Mouse (Mus musculus) urinary bladder, postnatal 25 days (tissue): ENCODE measurements around the gene Cracr2b.

Source experiments
- DNase-seq: peaks from one replicate; pipeline ENCODE4 v3.0.0; 2022; ENCODE audit warnings: low spot score

Cracr2b gene

DNA sequence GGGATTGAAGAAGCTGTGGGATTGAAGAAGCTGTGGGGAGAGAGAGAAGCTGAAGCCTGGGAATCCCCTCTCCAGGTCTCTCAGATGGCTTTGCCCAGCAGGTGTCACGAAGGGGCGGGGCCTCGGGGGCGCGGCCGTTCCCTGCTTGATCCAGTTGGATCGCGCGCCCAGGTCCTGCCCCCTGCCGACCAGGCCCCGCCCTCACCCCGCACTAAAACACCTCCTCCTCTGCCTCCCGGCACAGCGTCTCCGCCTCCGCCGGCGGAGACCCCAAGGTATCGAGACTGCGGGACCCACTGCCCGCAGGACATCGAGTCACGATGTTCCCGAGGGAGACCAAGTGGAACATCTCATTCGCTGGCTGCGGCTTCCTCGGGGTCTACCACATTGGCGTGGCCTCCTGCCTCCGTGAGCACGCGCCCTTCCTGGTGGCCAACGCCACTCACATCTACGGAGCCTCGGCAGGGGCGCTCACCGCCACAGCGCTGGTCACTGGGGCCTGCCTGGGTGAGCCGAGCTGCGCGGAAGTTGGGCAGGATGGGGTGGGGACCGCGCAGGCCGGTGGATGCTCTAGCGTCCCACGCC is 5.8 kb upstream of the Cracr2b start, which contains the start of gene Pnpla2:
Gene Pnpla2, plus strand, starts transcription at position 232 of the 585 bp plus-strand sequence.
- peak; percentile 93 for DNase-seq

GRCm38 (mm10) chr7:141455610-141456314 is 5.1 kb upstream of the Cracr2b start:
- peak; percentile 54 for DNase-seq

DNA sequence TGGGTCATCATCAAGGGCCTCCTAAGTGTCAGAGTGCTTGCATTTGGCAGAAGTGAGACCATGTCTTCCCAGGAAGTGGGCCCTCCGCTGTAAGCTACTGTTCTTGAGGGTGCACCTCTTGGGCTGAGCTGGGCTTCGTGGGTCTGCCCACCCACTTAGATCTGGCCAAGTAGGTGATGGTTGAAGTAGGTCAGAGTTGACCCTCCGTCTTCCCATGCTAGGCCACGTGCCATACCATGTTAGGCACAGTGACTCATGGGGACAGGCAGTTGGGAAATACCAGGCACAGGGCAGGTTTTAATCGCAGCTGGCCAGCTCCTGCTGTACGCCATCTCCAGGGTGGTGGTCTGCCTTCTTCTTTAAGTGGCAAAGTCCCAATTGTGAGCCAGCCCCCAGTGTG is 4.2 kb upstream of the Cracr2b start:
- no peak for DNase-seq

DNA sequence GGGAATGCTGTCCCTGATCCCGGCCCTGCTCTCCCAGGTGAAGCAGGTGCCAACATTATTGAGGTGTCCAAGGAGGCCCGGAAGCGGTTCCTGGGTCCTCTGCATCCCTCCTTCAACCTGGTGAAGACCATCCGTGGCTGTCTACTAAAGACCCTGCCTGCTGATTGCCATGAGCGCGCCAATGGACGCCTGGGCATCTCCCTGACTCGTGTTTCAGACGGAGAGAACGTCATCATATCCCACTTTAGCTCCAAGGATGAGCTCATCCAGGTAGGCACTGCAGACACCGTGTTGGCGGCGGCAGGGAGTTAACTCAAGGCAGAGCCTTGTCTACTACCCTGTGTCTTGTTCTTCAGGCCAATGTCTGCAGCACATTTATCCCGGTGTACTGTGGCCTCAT is 3.7 kb upstream of the Cracr2b start:
- DNase-seq: no peak

- no peak for DNase-seq
Measured at GRCm38 (mm10) chr7:141457986-141458660, 2.8 kb upstream of the Cracr2b start.

GRCm38 (mm10) chr7:141458661-141459060 is 2.2 kb upstream of the Cracr2b start:
- DNase-seq: no peak

GRCm38 (mm10) chr7:141459301-141459711 is 1.6 kb upstream of the Cracr2b start:
- DNase-seq: no peak

DNA sequence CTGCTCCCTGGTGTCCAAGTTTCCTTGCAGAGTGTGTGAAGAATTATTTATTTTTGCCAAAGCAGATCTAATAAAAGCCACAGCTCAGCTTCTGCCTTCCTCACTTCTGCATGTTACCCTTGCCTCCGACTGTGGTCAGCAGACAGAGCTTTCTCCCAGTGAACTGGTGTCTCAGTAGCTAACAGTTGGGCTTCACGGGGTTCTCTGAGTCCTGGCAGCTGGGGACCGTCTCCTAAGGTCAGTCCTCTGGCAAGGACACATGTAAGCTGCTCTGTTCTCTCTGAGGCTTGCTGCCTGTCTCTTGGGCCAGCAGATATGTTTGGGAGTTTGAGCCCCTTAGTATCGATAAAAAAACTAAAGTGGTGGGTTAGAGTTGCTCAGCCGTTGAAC is 898 bp upstream of the Cracr2b start:
- DNase-seq: no peak

DNA sequence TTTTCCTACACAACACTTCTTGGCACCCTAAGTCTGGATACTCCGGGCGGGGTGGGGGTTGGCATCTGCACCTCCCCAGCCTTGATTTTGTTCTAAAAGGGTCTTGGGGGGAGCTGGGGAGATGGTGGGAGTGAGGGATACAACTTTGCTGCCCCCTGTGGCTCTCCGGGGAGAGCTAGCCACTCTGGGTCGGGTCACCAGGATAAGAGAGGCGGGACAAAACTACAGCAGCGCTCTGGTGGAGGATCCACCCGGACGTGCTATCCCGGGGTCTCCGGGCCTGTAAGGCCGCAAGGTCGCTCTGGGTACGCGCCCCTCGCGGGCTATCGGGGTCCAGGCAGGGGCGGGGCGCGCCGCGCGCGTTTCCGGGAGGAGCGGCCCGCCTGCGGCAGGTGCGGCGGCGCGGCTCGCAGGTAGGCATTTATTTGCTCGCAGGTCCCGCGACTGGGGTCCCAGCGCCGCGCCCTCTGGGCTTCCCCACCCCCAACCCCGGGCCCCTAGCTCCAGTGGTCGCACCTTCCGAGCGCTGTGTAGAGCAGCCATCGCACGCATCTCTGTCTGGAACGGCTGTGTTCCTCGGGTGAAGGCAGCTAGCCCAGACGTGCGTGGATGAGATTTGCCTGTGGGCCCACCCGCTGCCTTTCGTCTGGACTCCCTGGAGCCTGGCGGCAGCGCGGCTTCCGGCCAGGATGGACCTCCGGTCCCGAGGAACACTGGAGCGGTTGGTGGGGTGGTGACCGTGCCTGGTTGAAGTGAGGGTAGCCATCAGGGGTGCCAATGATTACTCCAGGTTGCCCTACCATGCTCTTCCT is 833 bp downstream of the Cracr2b start:
- no peak for DNase-seq

DNA sequence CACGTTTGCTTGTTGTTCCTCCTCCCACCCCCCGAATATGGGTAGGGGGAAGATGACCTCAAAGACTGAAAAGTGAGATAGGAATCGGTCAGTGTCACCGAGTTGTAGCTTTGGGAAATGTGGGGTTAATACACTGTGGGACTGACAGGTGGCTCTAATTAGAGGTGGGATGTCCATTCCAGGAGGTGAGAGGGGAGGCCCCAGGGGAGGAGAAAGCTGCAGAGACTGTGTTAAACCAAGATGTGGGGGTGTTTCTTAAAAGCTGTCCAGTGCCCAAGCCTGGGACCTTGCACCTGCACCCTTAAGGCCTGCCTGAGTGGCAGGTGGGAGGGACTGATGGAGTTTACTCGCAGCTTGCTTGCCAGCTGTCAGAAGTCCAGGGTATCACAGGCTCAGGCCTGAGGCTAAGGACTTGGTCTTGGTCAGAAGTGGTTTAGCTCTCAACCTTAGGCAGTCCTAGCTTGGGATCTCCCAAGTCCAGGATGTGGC is 1.5 kb downstream of the Cracr2b start:
- DNase-seq: no peak

DNA sequence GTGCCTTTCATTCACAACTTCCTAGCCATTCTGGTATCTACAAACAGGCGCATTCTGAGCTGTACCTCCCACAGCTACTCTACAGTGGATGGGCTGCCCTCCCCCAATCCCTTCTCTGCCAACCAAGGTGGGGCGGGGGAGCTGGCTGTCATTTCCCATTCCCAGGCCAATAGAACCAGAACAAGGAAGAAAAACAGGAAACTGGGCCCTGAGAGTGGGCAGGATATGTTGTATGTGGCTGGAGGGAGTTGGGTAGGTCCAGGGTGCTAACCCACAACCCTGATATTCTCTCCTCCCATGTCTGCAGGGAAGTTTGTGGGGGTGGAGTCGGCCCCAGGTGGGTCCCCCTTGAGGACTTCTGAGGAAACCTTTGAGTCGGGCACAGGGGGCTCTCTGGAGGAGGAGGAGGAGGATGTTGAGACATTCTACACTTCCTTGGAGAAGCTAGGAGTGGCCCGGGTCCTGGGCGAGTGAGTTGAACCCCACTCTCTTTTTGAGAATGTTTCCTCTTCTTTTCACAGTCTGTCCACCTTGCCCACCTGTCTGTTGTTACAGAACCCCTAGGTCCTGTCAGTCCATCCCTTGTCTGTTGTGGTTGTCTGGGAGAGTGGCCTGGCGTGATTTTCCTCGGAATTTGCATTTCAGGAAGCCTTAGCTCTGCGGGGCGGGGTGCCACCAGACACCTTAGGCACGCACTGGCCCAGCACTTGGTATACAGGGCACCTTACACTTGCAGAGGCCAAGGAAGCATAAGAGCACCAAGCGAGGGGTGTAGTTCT is 3.1 kb downstream of the Cracr2b start:
- no peak for DNase-seq

GRCm38 (mm10) chr7:141464603-141465201 is 3.8 kb downstream of the Cracr2b start:
- no peak for DNase-seq

DNA sequence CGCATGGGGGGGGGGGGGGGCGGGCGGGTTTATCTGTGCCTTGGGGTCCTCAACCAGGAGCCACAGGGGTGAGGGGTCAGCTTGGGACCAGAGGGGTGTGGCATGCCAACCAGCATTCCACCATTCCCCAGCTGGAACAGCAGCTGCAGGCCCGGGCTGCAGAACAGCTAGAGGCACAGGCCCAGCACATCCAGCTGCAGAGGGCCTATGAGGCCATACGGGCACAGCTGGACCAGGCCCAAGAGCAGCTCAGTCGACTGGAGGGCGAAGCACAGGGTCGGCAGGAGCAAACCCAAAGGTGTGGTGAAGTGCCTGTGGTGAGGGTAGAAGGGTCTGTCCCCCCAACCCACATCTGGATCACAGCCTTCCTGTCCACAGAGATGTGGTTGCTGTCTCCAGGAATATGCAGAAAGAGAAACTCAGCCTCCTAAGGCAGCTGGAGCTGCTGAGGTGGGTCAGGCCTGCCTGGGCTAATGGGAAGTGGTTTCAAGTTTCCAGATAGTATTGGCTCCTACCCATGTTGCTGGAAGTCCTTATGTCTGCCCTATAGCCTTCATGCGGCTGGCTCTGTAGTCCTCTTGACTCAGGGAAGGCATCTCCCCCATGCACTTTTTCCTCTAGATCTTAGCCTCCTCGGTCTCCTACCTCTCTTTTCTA is 4.6 kb downstream of the Cracr2b start:
- DNase-seq: no peak

- DNase-seq: no peak
Measured at GRCm38 (mm10) chr7:141466045-141466394, 5.1 kb downstream of the Cracr2b start.

DNA sequence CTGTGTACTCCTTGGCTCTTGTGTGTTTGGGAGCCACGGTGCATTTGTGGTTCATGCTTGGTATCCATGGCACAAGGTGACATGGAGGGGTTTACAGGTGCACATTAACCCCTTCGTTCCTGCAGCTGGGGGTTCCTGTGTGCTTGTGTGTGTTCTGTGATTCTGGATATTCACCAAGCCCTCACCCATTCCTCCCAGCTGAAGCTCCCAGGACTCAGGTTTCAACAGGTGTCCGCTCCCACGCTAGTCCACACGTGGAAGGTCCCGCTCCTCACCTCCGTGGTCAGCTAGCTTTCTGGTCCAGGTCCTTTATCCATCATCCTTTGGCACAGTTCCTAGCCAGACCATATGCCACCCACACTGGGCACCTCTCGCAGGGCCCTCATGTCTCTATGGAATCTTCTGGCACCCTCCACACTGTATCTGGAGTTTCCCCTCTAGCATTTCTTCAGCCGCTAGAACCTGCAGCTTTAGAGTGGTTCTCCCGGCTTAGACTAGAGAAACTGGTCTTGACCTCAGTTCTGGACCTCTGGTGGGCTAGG is 5.8 kb downstream of the Cracr2b start:
- DNase-seq: no peak

GRCm38 (mm10) chr7:141467230-141468030 is 6.5 kb downstream of the Cracr2b start, which contains the start of gene Cd151:
TSS of gene Cd151 (plus strand) at chr7:141467392.
- DNase-seq: peak; percentile 90

DNA sequence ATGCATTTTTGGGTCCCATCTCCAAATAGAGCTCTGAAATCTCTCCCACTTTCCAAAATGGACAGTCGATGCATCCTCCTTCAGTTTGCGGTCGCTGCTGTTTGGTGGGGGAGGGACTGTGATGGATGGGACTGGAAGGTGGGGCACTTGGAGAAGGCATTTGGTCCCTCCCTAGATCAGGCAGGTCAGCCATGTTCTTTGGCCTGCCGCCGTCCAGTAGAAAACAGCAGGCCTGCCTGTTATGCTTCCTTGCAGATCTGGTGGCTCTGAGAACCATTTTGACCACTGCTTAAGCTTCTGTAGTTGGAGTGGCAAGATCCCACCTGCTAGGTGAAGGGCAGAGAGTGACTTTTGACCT is 7.2 kb downstream of the Cracr2b start:
- DNase-seq: no peak

- DNase-seq: peak; percentile 56
Measured at GRCm38 (mm10) chr7:141468522-141469211, 7.8 kb downstream of the Cracr2b start.

DNA sequence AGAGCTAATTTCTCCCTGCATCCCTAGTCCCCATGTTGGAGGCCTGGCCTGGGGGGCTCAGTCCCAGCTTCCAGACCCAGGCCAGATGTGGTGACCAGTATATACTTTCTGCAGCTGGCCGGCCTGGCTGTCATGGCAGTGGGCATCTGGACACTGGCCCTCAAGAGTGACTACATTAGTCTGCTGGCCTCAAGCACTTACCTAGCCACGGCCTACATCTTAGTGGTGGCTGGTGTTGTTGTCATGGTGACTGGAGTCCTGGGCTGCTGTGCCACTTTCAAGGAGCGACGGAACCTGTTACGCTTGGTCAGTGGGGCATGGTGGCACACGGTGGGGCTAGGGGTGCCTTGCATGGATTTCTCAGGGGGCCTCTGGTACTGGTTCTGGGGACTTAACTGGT is 8.5 kb downstream of the Cracr2b start:
- DNase-seq: no peak
